Mouse (Mus musculus) myocyte (in vitro differentiated cells): ENCODE measurements around the gene Coq9. TPM values are rescaled to one million over a fixed set of nuclear protein-coding genes. Genes with fewer than 3 reads are reported as not detected.

Source experiments
- H3K27me3 ChIP-seq: one replicate; pipeline ENCODE4 v1.6.1; 2011; ENCODE audit not compliant: control insufficient read depth, insufficient read depth, insufficient read length
- H3K36me3 ChIP-seq: one replicate; pipeline ENCODE4 v1.6.1; 2011; ENCODE audit not compliant: control insufficient read depth, insufficient read depth
- H3K4me2 ChIP-seq: one replicate; pipeline ENCODE4 v1.6.1; 2011; ENCODE audit warnings: low read depth, control low read depth
- H3K4me3 ChIP-seq: one replicate; pipeline ENCODE4 v1.5.1; 2011; ENCODE audit warnings: mild to moderate bottlenecking, control low read depth, moderate library complexity
- H3K79me2 ChIP-seq: one replicate; pipeline ENCODE4 v1.6.1; 2011; ENCODE audit not compliant: control insufficient read depth, insufficient read depth
- H3ac ChIP-seq: one replicate; pipeline ENCODE4 v1.6.1; 2011; ENCODE audit not compliant: control insufficient read depth, insufficient read length
- CEBPB ChIP-seq: IDR thresholded peaks from 2 replicates; pipeline ENCODE4 v1.6.1; 2011; ENCODE audit warnings: mild to moderate bottlenecking, moderate library complexity; ENCODE audit not compliant: poor library complexity, insufficient read depth, severe bottlenecking
- E2F4 ChIP-seq: IDR thresholded peaks from one replicate; pipeline ENCODE4 v1.6.1; 2011; ENCODE audit warnings: mild to moderate bottlenecking, control low read depth, moderate library complexity; ENCODE audit not compliant: insufficient read depth
- MAX ChIP-seq: IDR thresholded peaks from one replicate; pipeline ENCODE4 v1.6.1; 2011; ENCODE audit warnings: low read depth, mild to moderate bottlenecking, control low read depth
- MYOD1 ChIP-seq, 3 experiments: IDR thresholded peaks; one replicate each; pipeline ENCODE4 v1.6.1; 2011; ENCODE audit warnings: control low read depth in 2 of 3, low read depth in 2 of 3, mild to moderate bottlenecking in 2 of 3, moderate library complexity in 1 of 3; ENCODE audit not compliant: insufficient read length in 2 of 3, control insufficient read depth in 1 of 3
- MYOG ChIP-seq, 3 experiments: IDR thresholded peaks; one replicate each; pipeline ENCODE4 v1.6.1; 2011; ENCODE audit warnings: control low read depth in 2 of 3, low read depth in 2 of 3, mild to moderate bottlenecking in 2 of 3; ENCODE audit not compliant: insufficient read length in 2 of 3, control insufficient read depth in 1 of 3, insufficient read depth in 1 of 3
- POLR2A ChIP-seq: IDR thresholded peaks from one replicate; pipeline ENCODE4 v1.6.1; 2011; ENCODE audit warnings: low read depth, mild to moderate bottlenecking, control low read depth, moderate library complexity; ENCODE audit not compliant: insufficient read length
- POLR2AphosphoS2 ChIP-seq: IDR thresholded peaks from one replicate; pipeline ENCODE4 v1.6.1; 2011; ENCODE audit warnings: low read depth, control low read depth; ENCODE audit not compliant: insufficient read length
- REST ChIP-seq: IDR thresholded peaks from one replicate; pipeline ENCODE4 v1.6.1; 2011; ENCODE audit warnings: mild to moderate bottlenecking, control low read depth, moderate library complexity; ENCODE audit not compliant: insufficient read depth, insufficient read length
- SRF ChIP-seq: IDR thresholded peaks from one replicate; pipeline ENCODE4 v1.6.1; 2011; ENCODE audit warnings: low read depth; ENCODE audit not compliant: control insufficient read depth, insufficient read length
- TCF12 ChIP-seq: IDR thresholded peaks from one replicate; pipeline ENCODE4 v1.6.1; 2011; ENCODE audit warnings: mild to moderate bottlenecking, control low read depth; ENCODE audit not compliant: poor library complexity, insufficient read depth, severe bottlenecking
- TCF3 ChIP-seq: IDR thresholded peaks from one replicate; pipeline ENCODE4 v1.6.1; 2011; ENCODE audit warnings: low read depth, control low read depth; ENCODE audit not compliant: insufficient read length
- USF1 ChIP-seq: IDR thresholded peaks from one replicate; pipeline ENCODE4 v1.6.1; 2011; ENCODE audit warnings: low read depth, mild to moderate bottlenecking, control low read depth, moderate library complexity
- polyA plus RNA-seq: library from polyadenylated mRNA; unstranded; fragments of >200 nt; fragmentation: generic; extraction: Trizol; gene quantifications from one replicate; pipeline ENCODE4 v1.2.1, GENCODE M21; 2012; ENCODE audit warnings: missing spikeins

Coq9 gene
- polyA plus RNA-seq, 1 experiment, result 126 TPM

DNA sequence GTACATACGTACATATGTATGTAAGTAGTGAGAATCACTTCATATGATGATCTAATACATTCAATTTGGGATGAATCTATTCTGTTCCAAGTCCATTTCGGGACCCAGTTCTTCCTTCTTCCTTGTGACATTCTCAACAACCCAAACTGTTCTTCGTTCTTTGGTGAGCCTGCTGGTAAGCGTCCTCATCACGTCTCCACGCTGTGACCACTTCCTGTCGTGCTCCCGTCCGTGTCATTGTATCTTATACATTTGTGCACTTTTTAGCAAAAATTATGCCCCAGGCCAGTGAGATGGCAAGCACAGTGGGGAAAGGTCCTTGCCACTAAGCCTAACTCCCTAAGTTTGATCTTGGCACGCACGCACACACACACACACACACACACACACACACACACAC, 20.2 kb upstream of the Coq9 start:
- Histone ChIP-seq H3K4me3 (no peak overlapping the region), H3K27me3 (no peaks in the 10 kb centered on the region), H3K79me2 (no peaks in the 10 kb centered on the region), H3K36me3 (peaks cover 13% of the 10 kb centered on the region), H3K4me2 (no peak overlapping the region), H3ac (no peak overlapping the region)
- TF ChIP-seq TCF12 (no peak), MYOD1 (IDR thresholded peaks at IDR 0.05; ENCODE audit: control insufficient read depth in 1 of 3, insufficient read length in 2 of 3, low read depth in 2 of 3) (no peak), USF1 (no peak), POLR2A (no peak), SRF (no peak), REST (no peak), CEBPB (no peak), MAX (no peak)

DNA sequence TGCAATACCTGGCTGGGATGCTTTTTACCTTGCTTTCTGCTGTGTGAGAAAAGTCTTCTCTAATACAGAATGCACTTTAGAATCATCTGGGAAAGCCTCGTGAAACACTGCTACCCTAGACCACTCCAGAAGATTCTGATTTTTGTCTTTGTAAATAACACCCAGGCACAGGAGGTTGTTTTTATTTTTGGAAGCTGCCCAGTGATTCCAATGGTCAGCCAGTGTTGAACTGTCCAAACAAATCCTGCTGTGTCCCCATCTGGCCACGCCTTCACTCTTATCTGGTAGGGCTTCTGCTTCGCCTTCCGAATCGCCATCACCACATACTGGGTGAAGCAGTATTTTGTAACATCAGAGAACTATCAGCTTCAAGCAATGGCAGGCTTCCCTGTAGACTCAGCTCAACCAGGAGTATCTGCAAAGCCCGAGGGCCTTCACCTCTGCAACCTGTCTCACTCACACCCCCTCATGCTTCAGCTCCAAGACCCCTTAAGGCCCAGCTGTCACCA, 18.4 kb upstream of the Coq9 start:
- no peaks in the 10 kb centered on the region for H3K79me2 ChIP-seq
- no peak for TF ChIP-seq MAX

DNA sequence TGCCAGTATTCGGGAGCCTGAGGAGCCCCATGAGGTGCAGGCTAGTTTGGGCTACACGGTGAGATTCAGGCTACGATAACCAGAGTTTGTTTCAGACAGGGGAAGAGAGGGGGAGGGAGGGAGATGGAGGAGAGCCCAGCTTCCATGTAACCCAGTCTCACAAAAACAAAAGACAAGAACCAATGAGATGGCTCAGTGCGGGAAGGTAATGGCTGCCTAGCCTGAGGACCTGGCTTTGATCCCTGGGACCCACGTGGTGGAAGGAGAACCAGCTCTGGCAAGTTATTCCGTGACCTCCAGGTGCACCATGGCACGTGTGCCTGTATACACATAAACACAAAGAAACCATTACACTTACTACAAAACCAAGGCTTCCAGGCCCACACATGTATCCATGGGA, 17.6 kb upstream of the Coq9 start:
- Histone ChIP-seq H3K27me3 (no peaks in the 10 kb centered on the region), H3K36me3 (peaks cover 34% of the 10 kb centered on the region)
- no peak for TF ChIP-seq USF1
- TF ChIP-seq E2F4, result no peak
- TF ChIP-seq TCF3, result no peak
- TF ChIP-seq MYOD1 (IDR thresholded peaks at IDR 0.05; ENCODE audit: control insufficient read depth in 1 of 3, insufficient read length in 2 of 3, low read depth in 2 of 3), result no peak
- TF ChIP-seq SRF, result no peak
- no peak for TF ChIP-seq REST
- TF ChIP-seq MYOG (IDR thresholded peaks at IDR 0.05; ENCODE audit: control insufficient read depth in 1 of 3, insufficient read depth in 1 of 3, insufficient read length in 2 of 3, low read depth in 2 of 3), result no peak

More for the DNA sequence above, 18.4 kb upstream of the Coq9 start:
- H3ac ChIP-seq, result no peak overlapping the region
- no peak overlapping the region for H3K4me2 ChIP-seq
- H3K4me3 ChIP-seq, result no peak overlapping the region
- no peaks in the 10 kb centered on the region for H3K27me3 ChIP-seq
- peaks cover 27% of the 10 kb centered on the region for H3K36me3 ChIP-seq

DNA sequence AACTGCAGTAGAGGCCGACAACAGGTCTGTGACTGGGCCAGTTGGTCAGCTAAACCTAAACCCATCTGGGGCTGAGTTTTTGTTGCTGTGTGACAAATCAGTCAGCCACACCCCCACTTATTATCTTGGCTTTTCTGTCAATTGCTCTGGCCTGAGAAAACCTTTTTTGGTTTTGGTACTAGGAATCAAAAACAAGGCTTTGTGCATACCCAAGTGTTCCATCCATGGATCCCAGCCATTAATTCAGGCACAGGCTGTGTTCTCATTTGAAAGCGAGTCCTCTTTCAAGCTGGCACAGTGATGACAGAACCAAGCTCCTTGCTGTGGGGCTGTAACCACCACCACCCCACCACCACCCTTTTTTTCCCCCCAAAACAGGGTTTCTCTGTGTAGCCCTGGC, 16.7 kb upstream of the Coq9 start:
- TF ChIP-seq MYOD1 (IDR thresholded peaks at IDR 0.05; ENCODE audit: control insufficient read depth in 1 of 3, insufficient read length in 2 of 3, low read depth in 2 of 3) (no peak), TCF3 (no peak), USF1 (no peak), POLR2A (no peak), MYOG (IDR thresholded peaks at IDR 0.05; ENCODE audit: control insufficient read depth in 1 of 3, insufficient read depth in 1 of 3, insufficient read length in 2 of 3, low read depth in 2 of 3) (no peak), CEBPB (no peak), MAX (no peak), SRF (no peak), POLR2AphosphoS2 (no peak)
- peaks cover 43% of the 10 kb centered on the region for H3K36me3 ChIP-seq
- no peak overlapping the region for H3ac ChIP-seq
- no peaks in the 10 kb centered on the region for H3K79me2 ChIP-seq
- H3K4me2 ChIP-seq, result no peak overlapping the region
- no peaks in the 10 kb centered on the region for H3K27me3 ChIP-seq
- no peak overlapping the region for H3K4me3 ChIP-seq

More for the DNA sequence above, 17.6 kb upstream of the Coq9 start:
- Histone ChIP-seq H3ac (no peak overlapping the region), H3K4me3 (no peak overlapping the region), H3K4me2 (no peak overlapping the region), H3K79me2 (no peaks in the 10 kb centered on the region)

DNA sequence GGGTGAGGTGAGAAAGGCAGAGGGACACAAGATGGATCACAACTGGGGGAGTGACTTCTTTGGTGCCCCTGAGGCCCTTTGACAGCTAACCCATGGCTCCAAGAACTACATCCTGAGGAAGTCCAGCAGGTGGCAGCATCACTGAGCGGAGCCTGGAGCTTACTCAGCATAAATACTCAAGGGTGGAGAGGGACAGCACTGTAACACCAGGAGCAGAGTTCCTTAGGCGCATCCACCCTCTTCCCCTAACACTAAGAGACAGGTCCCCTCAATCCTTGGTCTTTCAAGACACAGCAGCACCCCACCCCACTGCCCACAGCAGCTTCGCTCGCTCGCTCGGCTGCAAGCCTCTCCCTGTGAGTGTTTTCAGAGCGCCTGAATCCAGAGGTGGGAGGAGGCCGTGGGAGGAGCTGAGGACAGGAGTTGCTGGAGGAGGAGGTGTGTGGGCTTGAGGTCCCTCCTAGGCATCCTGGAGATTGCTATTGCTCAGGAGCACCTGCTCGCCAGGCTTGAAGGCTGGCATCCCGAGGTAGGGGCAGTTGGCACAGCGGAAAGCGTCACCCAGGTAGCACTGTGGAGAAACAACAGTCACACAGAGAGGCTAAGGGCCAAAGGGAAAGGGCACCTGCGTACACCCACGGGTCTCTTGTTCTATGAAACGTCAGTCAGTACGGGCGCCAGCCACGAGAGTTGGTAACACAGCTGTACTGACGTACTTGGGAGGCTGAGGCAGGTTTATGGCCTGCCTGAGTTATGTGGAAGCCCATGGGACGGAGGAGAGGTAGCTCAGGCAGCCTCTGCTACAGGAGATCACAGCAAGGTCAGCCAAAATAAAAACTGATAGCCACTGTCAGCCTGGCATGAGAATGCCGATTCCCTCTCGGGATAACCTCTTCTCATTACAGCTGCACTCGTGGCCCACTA, 15.2 kb upstream of the Coq9 start:
- H3K27me3 ChIP-seq, result no peaks in the 10 kb centered on the region
- H3K79me2 ChIP-seq, result no peaks in the 10 kb centered on the region
- no peak overlapping the region for H3K4me2 ChIP-seq
- no peak overlapping the region for H3ac ChIP-seq
- TF ChIP-seq MYOD1 (IDR thresholded peaks at IDR 0.05; ENCODE audit: control insufficient read depth in 1 of 3, insufficient read length in 2 of 3, low read depth in 2 of 3), result no peak
- TF ChIP-seq E2F4, result no peak
- TF ChIP-seq SRF, result no peak
- peak; percentile 23 for TF ChIP-seq POLR2AphosphoS2
- H3K4me3 ChIP-seq, result no peak overlapping the region
- H3K36me3 ChIP-seq, result peaks cover 53% of the 10 kb centered on the region
